Mouse (Mus musculus): ENCODE measurements around the gene AU022252. TPM values are rescaled to one million over a fixed set of nuclear protein-coding genes. Genes with fewer than 3 reads are reported as not detected.

AU022252 gene
- polyA plus RNA-seq, 1 experiment from 2014 or later: 32.0 TPM

DNA sequence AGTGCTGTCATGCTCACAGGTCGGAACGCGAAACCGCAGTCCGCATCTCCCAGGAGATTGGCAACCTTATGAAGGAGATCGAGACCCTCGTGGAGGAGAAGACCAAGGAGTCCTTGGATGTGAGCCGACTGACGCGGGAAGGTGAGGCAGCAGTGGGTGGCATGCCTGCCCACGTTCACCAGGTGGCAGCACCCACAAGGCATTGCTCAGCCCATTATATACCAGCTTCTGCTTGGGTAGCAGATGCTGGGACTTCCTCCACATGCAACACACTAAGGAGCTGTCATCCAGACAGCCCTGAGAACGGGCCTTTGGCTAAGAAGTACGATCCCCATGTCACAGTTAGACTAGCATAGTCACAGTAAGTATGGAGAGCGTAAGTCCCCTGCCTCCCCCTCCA is 9.2 kb upstream of the AU022252 start:
- ATAC-seq (ENCODE audit: insufficient number of reproducible peaks, low FRiP score, low TSS enrichment, low read depth): no peak
- H3K9me3 ChIP-seq (replicated peaks): no peaks in the 10 kb centered on the region
- 95% methylated on average over 14 of the region's 14 CpGs for WGBS
- H3K27me3 ChIP-seq: no peaks in the 10 kb centered on the region
- H3K9ac ChIP-seq: no peak overlapping the region
- H3K27ac ChIP-seq (replicated peaks): no peak overlapping the region
- H3K36me3 ChIP-seq: peaks cover 64% of the 10 kb centered on the region
- H3K4me2 ChIP-seq (replicated peaks): no peak overlapping the region
- no peak overlapping the region for H3K4me3 ChIP-seq (replicated peaks)
- H3K4me1 ChIP-seq: peaks cover 18% of the 10 kb centered on the region

DNA sequence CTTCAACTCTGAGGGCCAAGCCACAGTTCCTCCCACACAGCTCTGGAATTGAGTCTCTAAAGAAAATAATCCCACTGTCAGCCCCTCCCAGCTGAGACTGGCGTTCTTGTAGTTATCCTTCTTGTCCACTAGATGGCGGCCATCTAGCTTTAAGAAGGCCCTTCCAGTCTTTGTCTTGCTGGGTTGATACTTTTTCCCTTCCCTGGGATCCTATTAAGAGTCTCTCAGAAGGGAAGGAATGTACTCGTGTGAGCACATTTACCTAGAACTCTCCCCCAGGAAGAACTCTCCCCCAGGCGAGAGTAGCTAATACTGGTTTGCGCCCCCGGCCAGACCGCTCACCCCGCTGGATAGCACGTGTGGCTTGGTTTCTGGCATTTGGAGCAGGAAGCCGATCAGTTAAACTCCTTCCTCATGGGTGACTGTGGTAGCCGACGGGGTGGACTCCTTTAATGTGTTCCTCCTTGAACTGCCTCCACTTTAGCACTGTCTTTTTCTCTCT is 6.7 kb upstream of the AU022252 start:
- Histone ChIP-seq H3K4me2 (replicated peaks) (0 out of 2 replicates have a peak overlapping the region, but pooled peaks have one; percentile 12), H3K36me3 (peaks cover 52% of the 10 kb centered on the region)
- peak; percentile 63 for ATAC-seq (ENCODE audit: insufficient number of reproducible peaks, low FRiP score, low TSS enrichment, low read depth)

DNA sequence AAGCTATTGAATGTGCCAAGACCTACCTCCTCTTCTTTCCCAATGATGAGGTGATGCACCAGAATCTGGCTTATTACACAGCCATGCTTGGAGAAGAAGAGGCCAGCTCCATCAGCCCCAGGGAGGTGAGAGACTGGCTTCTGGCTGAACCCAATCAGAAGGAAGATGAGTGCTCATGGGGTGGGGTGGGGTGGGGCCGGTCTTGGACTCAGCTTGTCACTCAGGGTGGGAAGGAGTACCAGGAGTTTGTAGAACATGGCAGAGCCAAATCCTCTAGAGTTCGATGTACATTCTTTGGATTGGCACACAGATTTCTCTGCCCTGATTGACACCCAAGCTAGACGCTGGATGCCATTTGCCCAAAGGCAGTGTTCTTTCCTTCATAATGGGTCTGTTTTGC is 6.1 kb upstream of the AU022252 start:
- Histone ChIP-seq H3K27me3 (no peaks in the 10 kb centered on the region), H3K27ac (replicated peaks) (no peak overlapping the region; the same call in 1 of the 2 replicates), H3K36me3 (peaks cover 47% of the 10 kb centered on the region), H3K4me1 (peaks cover 16% of the 10 kb centered on the region), H3K4me3 (replicated peaks) (no peak overlapping the region), H3K9ac (no peak overlapping the region), H3K9me3 (replicated peaks) (no peaks in the 10 kb centered on the region), H3K4me2 (replicated peaks) (no peak overlapping the region)
- ATAC-seq (ENCODE audit: insufficient number of reproducible peaks, low FRiP score, low TSS enrichment, low read depth): no peak
- WGBS: 51% methylated on average over 3 of the region's 3 CpGs

More for the DNA sequence above, 6.7 kb upstream of the AU022252 start:
- 32% methylated on average over 12 of the region's 12 CpGs for WGBS
- Histone ChIP-seq H3K27me3 (no peaks in the 10 kb centered on the region), H3K9ac (no peak overlapping the region), H3K4me3 (replicated peaks) (no peak overlapping the region), H3K27ac (replicated peaks) (peak overlapping the region; percentile 71), H3K4me1 (peaks cover 16% of the 10 kb centered on the region), H3K9me3 (replicated peaks) (no peaks in the 10 kb centered on the region)

DNA sequence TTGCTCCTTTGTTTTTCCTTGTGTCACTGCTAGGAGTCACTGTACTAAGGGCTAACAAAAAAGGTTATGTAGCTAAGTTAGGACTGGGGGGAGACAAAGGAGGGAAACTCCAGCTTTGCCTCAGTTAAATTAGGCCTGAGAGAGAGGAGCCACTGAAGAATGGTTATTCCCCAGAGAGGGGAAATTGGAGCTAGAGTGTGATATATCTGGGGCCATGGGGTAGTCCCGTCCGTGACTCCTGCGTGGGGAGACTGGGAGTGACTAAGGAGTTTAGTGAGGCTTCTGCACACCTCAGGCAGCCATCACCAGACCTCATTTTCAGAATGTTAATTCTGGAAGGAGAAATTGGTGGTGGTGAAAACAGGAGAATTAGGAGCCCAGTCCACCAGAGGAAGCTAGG is 1.8 kb upstream of the AU022252 start:
- H3K27me3 ChIP-seq: no peaks in the 10 kb centered on the region
- peaks cover 21% of the 10 kb centered on the region for H3K4me1 ChIP-seq
- H3K4me3 ChIP-seq (replicated peaks): peak overlapping the region; percentile 59
- H3K36me3 ChIP-seq: peaks cover 22% of the 10 kb centered on the region
- no peak for ATAC-seq (ENCODE audit: insufficient number of reproducible peaks, low FRiP score, low TSS enrichment, low read depth)
- WGBS: 56% methylated on average over 3 of the region's 3 CpGs
- peak overlapping the region; percentile 90 for H3K27ac ChIP-seq (replicated peaks)
- H3K9ac ChIP-seq: no peak overlapping the region
- H3K4me2 ChIP-seq (replicated peaks): peak overlapping the region; percentile 56
- no peaks in the 10 kb centered on the region for H3K9me3 ChIP-seq (replicated peaks)

DNA sequence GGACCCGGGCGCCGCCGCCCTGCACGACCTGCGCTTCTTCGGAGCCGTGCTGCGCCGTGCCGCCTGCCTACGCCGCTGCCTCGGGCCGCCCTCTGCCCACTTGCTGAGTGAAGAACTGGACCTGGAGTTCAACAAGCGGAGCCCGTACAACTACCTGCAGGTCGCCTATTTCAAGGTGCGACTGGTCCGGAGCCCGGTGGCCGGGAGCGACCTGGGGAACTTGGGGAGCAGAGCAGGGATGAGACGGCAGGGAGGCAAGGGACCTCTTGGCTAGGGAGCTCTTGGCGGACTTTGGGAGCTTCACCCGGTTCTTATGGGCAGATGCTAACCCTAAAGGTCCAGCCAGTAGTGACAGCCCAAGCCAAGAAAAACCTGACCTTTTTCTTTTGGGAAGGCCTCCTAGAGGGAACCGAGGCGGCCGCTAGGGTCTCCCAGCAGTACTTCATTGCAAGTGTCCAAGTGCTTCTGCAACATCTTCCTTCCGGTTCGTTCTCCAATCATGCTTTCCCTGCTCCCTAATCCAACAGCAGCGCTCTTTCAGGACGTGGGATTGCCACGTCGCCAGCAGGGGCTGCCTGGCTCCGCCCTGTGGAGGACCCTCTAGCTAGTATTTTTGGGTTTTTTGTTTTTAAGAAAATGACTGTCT is 867 bp upstream of the AU022252 start:
- Histone ChIP-seq H3K4me3 (replicated peaks) (peak overlapping the region; percentile 59), H3K9me3 (replicated peaks) (no peaks in the 10 kb centered on the region), H3K27ac (replicated peaks) (peak overlapping the region; percentile 90), H3K27me3 (no peaks in the 10 kb centered on the region), H3K36me3 (peaks cover 26% of the 10 kb centered on the region), H3K4me2 (replicated peaks) (peak overlapping the region; percentile 56), H3K4me1 (peaks cover 14% of the 10 kb centered on the region), H3K9ac (peak overlapping the region; percentile 75)
- under 1% methylated on average over 36 of the region's 36 CpGs for WGBS
- peak; percentile 63 for ATAC-seq (ENCODE audit: insufficient number of reproducible peaks, low FRiP score, low TSS enrichment, low read depth)

DNA sequence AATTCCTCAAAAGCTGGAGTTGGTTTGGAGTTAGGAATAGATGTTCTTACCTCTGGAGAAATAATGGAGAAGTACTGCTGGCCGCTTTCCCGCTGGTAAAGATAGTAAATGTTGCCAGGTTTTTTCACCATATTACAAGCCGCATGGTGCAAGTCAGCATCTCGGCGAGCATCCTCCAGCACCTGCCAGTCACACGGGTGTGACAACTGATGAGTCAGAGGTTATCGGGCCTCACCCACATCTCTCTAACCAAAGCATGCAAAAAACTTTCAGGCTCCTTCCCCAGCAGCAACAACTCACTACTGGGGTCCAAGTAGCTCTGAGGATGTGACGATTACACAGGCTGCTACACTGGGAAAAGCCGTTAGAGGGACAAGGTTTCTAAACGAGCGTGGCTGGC is 5.8 kb downstream of the AU022252 start:
- H3K9ac ChIP-seq: no peak overlapping the region
- ATAC-seq (ENCODE audit: insufficient number of reproducible peaks, low FRiP score, low TSS enrichment, low read depth): no peak
- 91% methylated on average over 11 of the region's 11 CpGs for WGBS
- no peaks in the 10 kb centered on the region for H3K27me3 ChIP-seq
- peaks cover 49% of the 10 kb centered on the region for H3K36me3 ChIP-seq
- no peak overlapping the region for H3K4me2 ChIP-seq (replicated peaks)
- H3K27ac ChIP-seq (replicated peaks): no peak overlapping the region
- H3K9me3 ChIP-seq (replicated peaks): no peaks in the 10 kb centered on the region
- H3K4me3 ChIP-seq (replicated peaks): no peak overlapping the region
- peaks cover 5% of the 10 kb centered on the region for H3K4me1 ChIP-seq

DNA sequence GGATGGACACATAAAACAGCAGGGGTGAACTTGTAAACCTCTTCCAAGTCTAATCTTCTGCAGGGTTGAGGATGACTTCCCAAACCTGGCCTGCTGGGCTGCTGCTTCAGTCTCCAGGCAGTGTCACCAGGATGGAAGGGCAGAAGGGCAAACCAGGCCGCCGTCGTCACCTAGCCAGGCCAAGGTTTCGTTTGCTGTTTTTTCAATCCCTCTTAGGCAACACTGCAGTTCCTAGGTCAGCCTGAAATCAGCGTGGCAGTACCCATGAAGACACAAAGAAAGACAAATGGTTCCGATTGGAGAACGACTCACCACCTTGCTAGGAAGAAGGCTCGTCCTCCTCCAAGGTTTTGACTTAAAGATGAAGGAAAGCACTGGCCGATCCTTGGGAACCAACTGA is 6.8 kb downstream of the AU022252 start:
- H3K9me3 ChIP-seq (replicated peaks): no peaks in the 10 kb centered on the region
- WGBS: 93% methylated on average over 9 of the region's 9 CpGs
- no peak overlapping the region for H3K4me3 ChIP-seq (replicated peaks)
- no peak overlapping the region for H3K9ac ChIP-seq
- peaks cover 49% of the 10 kb centered on the region for H3K36me3 ChIP-seq
- no peak overlapping the region for H3K4me2 ChIP-seq (replicated peaks)
- no peak overlapping the region for H3K27ac ChIP-seq (replicated peaks)
- no peaks in the 10 kb centered on the region for H3K27me3 ChIP-seq
- no peak for ATAC-seq (ENCODE audit: insufficient number of reproducible peaks, low FRiP score, low TSS enrichment, low read depth)
- H3K4me1 ChIP-seq: no peaks in the 10 kb centered on the region

DNA sequence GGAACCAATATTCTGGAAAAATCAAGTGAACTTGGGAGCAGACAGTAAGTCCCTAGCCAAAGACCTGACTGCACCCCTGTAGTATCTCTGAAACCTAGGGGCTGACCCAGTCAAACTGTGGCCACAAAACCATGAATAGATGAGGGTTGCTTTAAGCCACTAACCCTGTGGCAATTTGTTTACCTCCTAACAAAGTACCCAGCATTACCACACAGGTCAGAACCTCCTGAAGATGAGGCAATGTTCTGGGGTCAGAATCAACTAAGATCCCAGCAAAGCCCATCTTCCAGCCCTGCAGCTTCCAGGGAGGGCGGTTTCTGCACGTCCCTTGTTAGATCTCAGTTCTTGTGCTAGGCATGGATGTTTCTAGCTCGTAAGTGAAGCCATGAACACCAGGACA is 8.0 kb downstream of the AU022252 start:
- no peaks in the 10 kb centered on the region for H3K4me1 ChIP-seq
- WGBS: 91% methylated on average over 3 of the region's 3 CpGs
- H3K4me2 ChIP-seq (replicated peaks): no peak overlapping the region
- H3K27me3 ChIP-seq: no peaks in the 10 kb centered on the region
- H3K27ac ChIP-seq (replicated peaks): no peak overlapping the region
- no peak for ATAC-seq (ENCODE audit: insufficient number of reproducible peaks, low FRiP score, low TSS enrichment, low read depth)
- H3K36me3 ChIP-seq: peaks cover 49% of the 10 kb centered on the region
- no peak overlapping the region for H3K4me3 ChIP-seq (replicated peaks)
- H3K9ac ChIP-seq: no peak overlapping the region
- no peaks in the 10 kb centered on the region for H3K9me3 ChIP-seq (replicated peaks)

DNA sequence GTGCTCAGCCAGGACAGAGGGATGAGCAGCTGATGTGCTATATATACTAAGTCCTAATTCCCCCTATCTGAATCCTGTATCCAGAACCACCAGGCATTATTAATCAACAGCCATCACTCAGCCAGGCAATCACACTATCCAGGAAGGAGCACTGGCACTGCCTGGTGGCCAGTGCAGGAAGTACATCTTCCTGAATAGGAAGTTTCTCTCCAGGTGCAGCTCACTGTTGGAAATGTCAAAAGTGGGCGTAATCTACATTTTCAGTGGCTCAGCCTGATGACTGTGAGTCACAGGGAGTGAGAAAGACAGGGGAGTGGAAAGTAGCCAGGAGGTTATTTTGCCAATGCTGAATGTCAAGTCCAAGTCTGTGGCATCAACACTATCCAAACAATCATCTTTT is 8.8 kb downstream of the AU022252 start:
- Histone ChIP-seq H3K4me3 (replicated peaks) (no peak overlapping the region), H3K9me3 (replicated peaks) (no peaks in the 10 kb centered on the region), H3K36me3 (peaks cover 48% of the 10 kb centered on the region), H3K4me1 (no peaks in the 10 kb centered on the region), H3K27ac (replicated peaks) (no peak overlapping the region), H3K9ac (no peak overlapping the region), H3K27me3 (no peaks in the 10 kb centered on the region), H3K4me2 (replicated peaks) (no peak overlapping the region)
- 66% methylated on average over 1 of the region's 1 CpGs for WGBS
- ATAC-seq (ENCODE audit: insufficient number of reproducible peaks, low FRiP score, low TSS enrichment, low read depth): no peak

DNA sequence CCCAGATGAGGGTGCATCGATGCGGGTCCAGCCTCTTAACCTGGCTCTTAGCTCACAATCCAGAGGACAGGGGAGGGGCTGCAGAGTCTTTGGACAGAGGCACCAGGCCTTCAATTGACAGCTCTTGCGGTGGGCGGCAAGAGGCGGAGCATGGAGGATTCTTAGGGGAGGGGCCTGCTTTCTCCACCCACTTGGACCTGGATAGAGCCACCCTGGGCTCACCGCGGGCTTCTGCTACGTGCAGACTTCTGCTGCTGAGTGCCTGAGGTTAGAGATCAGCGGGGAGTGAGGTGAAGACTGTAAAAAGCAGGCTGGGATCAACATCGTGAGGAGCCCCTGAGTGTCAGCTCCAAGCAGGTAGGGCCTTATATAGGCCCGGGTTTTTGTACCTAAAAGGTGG is 14.3 kb downstream of the AU022252 start, which contains the start of gene Tmem269:
TSS of gene Tmem269 (minus strand) at position 49 of the 400 bp plus-strand sequence.
- no peaks in the 10 kb centered on the region for H3K9me3 ChIP-seq (replicated peaks)
- 9% methylated on average over 11 of the region's 11 CpGs for WGBS
- no peak within 1 kb of the TSS for H3K9ac ChIP-seq
- H3K27me3 ChIP-seq: no peaks in the 10 kb centered on the region
- ATAC-seq (ENCODE audit: insufficient number of reproducible peaks, low FRiP score, low TSS enrichment, low read depth): no peak
- peaks cover 14% of the 10 kb centered on the region; the same call in 1 of the 2 replicates for H3K4me1 ChIP-seq
- H3K4me2 ChIP-seq (replicated peaks): no peak within 1 kb of the TSS
- H3K36me3 ChIP-seq: 0 out of 2 replicates have a peak, but pooled peaks cover 3% of the 10 kb centered on the region
- H3K4me3 ChIP-seq (replicated peaks): no peak within 1 kb of the TSS
- no peak within 1 kb of the TSS for H3K27ac ChIP-seq (replicated peaks)

DNA sequence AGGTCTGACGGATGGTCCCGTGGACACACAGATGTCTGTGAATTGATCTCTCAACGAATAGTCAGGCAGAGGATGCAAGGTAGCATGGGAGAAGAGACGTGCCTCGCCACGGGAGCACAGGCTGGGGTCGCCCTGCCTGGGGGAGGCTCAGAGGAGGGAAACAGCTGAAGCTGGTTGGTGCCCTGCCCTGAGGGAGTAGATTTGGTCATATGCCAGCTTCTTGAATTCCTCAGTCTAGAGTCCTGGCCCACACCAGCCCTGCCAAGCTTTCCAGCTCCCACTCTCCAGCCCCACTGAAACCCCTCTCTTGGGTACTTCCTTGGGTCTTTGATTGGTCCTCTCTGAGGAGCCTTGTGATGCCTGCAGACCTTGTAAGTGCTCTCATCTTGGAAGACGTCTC is 15.8 kb downstream of the AU022252 start:
- Histone ChIP-seq H3K36me3 (no peaks in the 10 kb centered on the region), H3K4me1 (peaks cover 14% of the 10 kb centered on the region; the same call in 1 of the 2 replicates), H3K9ac (no peak overlapping the region), H3K27ac (replicated peaks) (no peak overlapping the region), H3K4me2 (replicated peaks) (no peak overlapping the region), H3K27me3 (no peaks in the 10 kb centered on the region), H3K4me3 (replicated peaks) (no peak overlapping the region), H3K9me3 (replicated peaks) (no peaks in the 10 kb centered on the region)
- 57% methylated on average over 8 of the region's 8 CpGs for WGBS
- ATAC-seq (ENCODE audit: insufficient number of reproducible peaks, low FRiP score, low TSS enrichment, low read depth): peak; percentile 69

DNA sequence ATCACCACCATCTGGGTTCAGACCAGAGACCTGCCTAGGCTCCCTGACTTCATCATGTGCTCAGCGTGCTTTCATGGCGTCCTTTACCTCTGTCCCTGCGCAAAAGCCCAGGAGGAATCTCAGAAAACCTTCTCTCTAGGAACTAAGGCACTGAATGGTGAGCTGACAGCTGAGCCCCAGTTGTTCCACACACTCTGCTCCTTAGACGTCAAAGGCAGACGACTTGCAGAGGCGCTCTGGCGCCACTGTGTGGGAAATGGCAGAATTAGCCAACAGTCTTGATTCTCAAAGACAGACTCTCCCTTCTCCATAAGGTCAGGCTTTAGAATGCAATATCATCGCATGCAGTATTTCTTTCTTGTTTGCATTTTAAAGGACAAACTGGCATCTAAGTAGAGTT is 27.8 kb downstream of the AU022252 start:
- Histone ChIP-seq H3K36me3 (peaks cover 16% of the 10 kb centered on the region; the same call in 1 of the 2 replicates), H3K9ac (no peak overlapping the region), H3K27me3 (no peaks in the 10 kb centered on the region), H3K4me3 (replicated peaks) (no peak overlapping the region), H3K27ac (replicated peaks) (no peak overlapping the region), H3K9me3 (replicated peaks) (no peaks in the 10 kb centered on the region), H3K4me1 (no peaks in the 10 kb centered on the region), H3K4me2 (replicated peaks) (no peak overlapping the region)
- 17% methylated on average over 8 of the region's 8 CpGs for WGBS
- ATAC-seq (ENCODE audit: insufficient number of reproducible peaks, low FRiP score, low TSS enrichment, low read depth): no peak
